Mouse (Mus musculus) effector memory CD4-positive, alpha-beta T cell, adult 5 months (primary cell): ENCODE measurements around the gene Tespa1. TPM values are rescaled to one million over a fixed set of nuclear protein-coding genes. Genes with fewer than 3 reads are reported as not detected.

Experiments
- polyA plus RNA-seq: library from polyadenylated mRNA; unstranded; fragments of 100-300 nt; shearing (Covaris generic); gene quantifications from one replicate; pipeline ENCODE4 v1.2.1, GENCODE M21; 2017

Gene Tespa1
- polyA plus RNA-seq = 227 TPM

DNA sequence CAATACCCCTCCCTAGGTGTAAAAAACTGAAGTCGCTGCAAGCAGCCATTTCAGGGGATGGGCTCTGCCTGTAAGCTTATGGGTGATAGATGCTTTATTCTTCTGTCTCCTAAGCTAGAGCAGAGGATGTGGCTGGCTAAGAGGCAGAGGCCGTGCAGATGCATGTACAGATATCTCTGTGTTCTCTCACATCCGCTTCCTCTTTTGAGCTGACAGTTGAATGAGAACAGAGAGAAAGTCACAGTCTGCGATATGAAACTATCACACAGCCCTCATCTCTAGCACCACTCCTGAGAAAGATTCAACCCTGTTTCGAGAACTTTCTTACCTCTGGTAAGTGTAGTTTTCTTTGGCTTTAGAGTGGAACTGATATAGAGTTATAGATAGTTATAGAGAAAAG lies at the start of gene Tespa1:
Tespa1 (plus strand) TSS at position 234 of the 400 bp plus-strand sequence.

DNA sequence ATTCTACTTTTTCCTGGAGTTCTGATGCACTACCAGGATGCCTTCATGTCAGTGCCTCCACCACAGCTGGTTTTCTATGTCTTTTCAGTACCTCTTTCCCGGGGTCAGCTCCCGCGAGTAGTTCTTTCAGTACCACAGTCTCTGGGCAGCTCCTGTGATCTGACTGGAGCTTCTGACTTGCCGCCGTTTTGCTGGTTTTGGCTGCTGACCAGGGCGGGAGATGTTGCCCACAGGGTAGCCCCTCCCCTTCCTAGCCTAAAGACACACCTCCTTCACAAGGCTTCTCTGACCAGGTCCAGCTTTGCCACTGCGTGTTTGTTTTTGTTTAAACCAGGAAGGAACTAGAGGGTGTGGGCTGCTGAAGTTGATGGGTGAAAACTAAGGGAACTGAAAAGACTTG lies 42.6 kb upstream of the Tespa1 start, which contains the start of gene Neurod4:
Neurod4 (minus strand) TSS at position 175 of the 400 bp plus-strand sequence.

GRCm38 (mm10) chr10:130394232-130394631 lies 71.6 kb downstream of the Tespa1 start, which contains the start of gene Vmn2r84:
Gene Vmn2r84, minus strand, starts transcription at chr10:130394332.

Other genes with a start within 250 kb of the Tespa1 start
- not detected for gene Olfr823, start 207.5 kb upstream of the Tespa1 start, polyA plus RNA-seq
- not detected for gene Olfr824, start 192.9 kb upstream of the Tespa1 start, polyA plus RNA-seq
- not detected for gene Olfr825, start 156.1 kb upstream of the Tespa1 start, polyA plus RNA-seq
- not detected for gene Olfr826, start 138.7 kb upstream of the Tespa1 start, polyA plus RNA-seq
- gene Olfr827, start 108.5 kb upstream of the Tespa1 start, polyA plus RNA-seq = not detected
- not detected for gene Neurod4, start 42.6 kb upstream of the Tespa1 start, polyA plus RNA-seq
- gene Vmn2r84, start 71.5 kb downstream of the Tespa1 start, polyA plus RNA-seq = 0.35 TPM
- gene Vmn2r85, start 106.8 kb downstream of the Tespa1 start, polyA plus RNA-seq = not detected
- 0.15 TPM for gene Vmn2r86, start 133.2 kb downstream of the Tespa1 start, polyA plus RNA-seq
- gene Vmn2r87, start 174.5 kb downstream of the Tespa1 start, polyA plus RNA-seq = 0.14 TPM